Mouse (Mus musculus): Measurements from ENCODE around the gene Gm11634.

GRCm38 (mm10) chr11:101582054-101583035, 16.7 kb downstream of the Gm11634 start, which contains the start of gene Tmem106a:
- TF ChIP-seq CHD1 (IDR thresholded peaks at IDR 0.05; ENCODE audit: low read depth, low read length), result no peak
- TF ChIP-seq ZC3H11A (IDR thresholded peaks at IDR 0.05; ENCODE audit: low read depth, low read length), result no peak
- TF ChIP-seq BHLHE40 (IDR thresholded peaks at IDR 0.05; ENCODE audit: borderline replicate concordance, low read depth, low read length), result no peak
- no peak for TF ChIP-seq RCOR1 (IDR thresholded peaks at IDR 0.05; ENCODE audit: low read depth, low read length)
- no peak for TF ChIP-seq CTCF (IDR thresholded peaks at IDR 0.05 in 2 of 3, conservative IDR thresholded peaks at IDR 0.05 in 1 of 3; ENCODE audit: control insufficient read depth in 1 of 3, insufficient read depth in 1 of 3, low read depth in 2 of 3, low read length in 3 of 3, poor library complexity in 1 of 3, severe bottlenecking in 1 of 3)
- TF ChIP-seq EP300 (IDR thresholded peaks at IDR 0.05; ENCODE audit: low read depth in 1 of 2, low read length in 2 of 2), result no peak
- no peak for TF ChIP-seq MYC (IDR thresholded peaks at IDR 0.05; ENCODE audit: low read depth, low read length)
- TF ChIP-seq POLR2A (IDR thresholded peaks at IDR 0.05; ENCODE audit: control insufficient read depth in 1 of 2, insufficient read depth in 1 of 2, low read depth in 1 of 2, low read length in 2 of 2, poor library complexity in 1 of 2), result peak in 1 of 2 experiments; percentile 49; a peak in 1 of 4 replicates
- TF ChIP-seq SIN3A (IDR thresholded peaks at IDR 0.05; ENCODE audit: low read length), result peak; percentile 58
- TF ChIP-seq GATA1 (IDR thresholded peaks at IDR 0.05; ENCODE audit: low read depth, low read length), result no peak

Data from MEL (cell line).